Mouse (Mus musculus) liver, adult (tissue): ENCODE measurements around the gene Vmn1r132.
"Not testable (repeated sequence)": the region's sequence is repeated elsewhere in the genome, so short reads cannot be mapped to it uniquely, and the experiment has no call there.

Experiments
- GATA4 ChIP-seq: IDR thresholded peaks from 2 replicates; pipeline ENCODE4 v1.6.1; 2014; ENCODE audit warnings: mild to moderate bottlenecking, low read length; ENCODE audit not compliant: insufficient replicate concordance

Gene Vmn1r132

DNA sequence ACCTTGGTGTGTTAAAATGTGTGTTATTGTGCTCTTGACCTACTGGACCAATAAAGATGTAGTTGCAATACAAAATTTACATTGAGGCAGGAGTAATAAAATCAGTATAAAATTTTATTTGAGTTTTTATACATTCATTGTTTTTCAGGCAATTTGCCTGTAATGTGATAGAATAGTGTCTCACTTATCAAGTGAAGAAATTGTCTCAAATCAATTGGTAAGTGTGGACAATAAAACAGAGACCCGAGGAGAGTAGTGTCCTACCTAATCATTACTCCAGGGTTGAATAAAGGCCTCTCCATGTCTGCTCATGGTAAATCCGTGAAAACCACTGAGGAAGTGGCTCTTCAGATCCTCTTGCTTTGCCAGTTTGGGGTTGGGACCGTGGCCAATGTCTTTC is at the start of gene Vmn1r132:
Vmn1r132 (plus strand) TSS at position 301 of the 400 bp plus-strand sequence.
- TF ChIP-seq GATA4 = not testable (repeated sequence)
